Mouse (Mus musculus): ENCODE data around the gene Rab3il1. TPM values are rescaled to one million over a fixed set of nuclear protein-coding genes. Genes with fewer than 3 reads are reported as not detected.

The Rab3il1 gene
- total and polyA plus RNA-seq, 2 experiments from 2014 or later = 17.9 to 27.4 TPM

- H3K9me3 ChIP-seq (replicated peaks; ENCODE audit: control insufficient read depth, low read length) = no peaks in the 10 kb centered on the region
- H3K27ac ChIP-seq (ENCODE audit: low read depth) = no peak overlapping the region
- no peak for ATAC-seq (ENCODE audit: insufficient read depth, low read depth)
- H3K4me1 ChIP-seq (ENCODE audit: control insufficient read depth, insufficient read depth) = no peaks in the 10 kb centered on the region; the same call in 1 of the 2 replicates
- peaks cover 27% of the 10 kb centered on the region for H3K36me3 ChIP-seq (replicated peaks; ENCODE audit: control insufficient read depth, insufficient read depth, low read length)
- WGBS = 79% methylated on average over 5 of the region's 5 CpGs
- no peak overlapping the region for H3K9ac ChIP-seq (replicated peaks; ENCODE audit: low read depth, low read length)
- no peaks in the 10 kb centered on the region for H3K27me3 ChIP-seq (ENCODE audit: control insufficient read depth, insufficient read depth, low read length)
- H3K4me3 ChIP-seq (ENCODE audit: low read depth, low read length) = no peak overlapping the region
- DNase-seq (ENCODE audit: low spot score) = no peak
- H3K4me2 ChIP-seq (ENCODE audit: low read depth, low read length) = no peak overlapping the region
- TF ChIP-seq CTCF (IDR thresholded peaks at IDR 0.05; ENCODE audit: low read depth) = no peak
- no peak for TF ChIP-seq EP300 (IDR thresholded peaks at IDR 0.05; ENCODE audit: low read depth)
Measured at GRCm38 (mm10) chr19:10065465-10066188, 64.2 kb downstream of the Rab3il1 start.

DNA sequence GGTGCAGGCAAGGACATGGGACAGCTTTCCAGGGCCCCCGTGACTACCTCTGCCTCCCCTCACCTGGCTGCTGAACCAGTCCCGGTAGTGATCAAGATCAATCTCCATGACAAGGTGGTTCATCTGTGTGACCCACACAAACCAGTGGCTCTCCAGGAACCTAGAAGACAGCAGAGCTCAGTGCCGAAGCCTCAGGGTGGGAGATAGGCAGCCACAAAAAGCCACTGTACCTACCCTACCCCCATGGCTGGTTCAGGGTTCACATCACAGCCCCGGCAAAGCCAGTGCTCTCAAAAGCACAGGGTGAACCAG, 64.7 kb downstream of the Rab3il1 start:
- Histone ChIP-seq H3K36me3 (replicated peaks; ENCODE audit: control insufficient read depth, insufficient read depth, low read length) (peaks cover 29% of the 10 kb centered on the region), H3K4me3 (ENCODE audit: low read depth, low read length) (no peak overlapping the region), H3K4me2 (ENCODE audit: low read depth, low read length) (no peak overlapping the region), H3K9me3 (replicated peaks; ENCODE audit: control insufficient read depth, low read length) (no peaks in the 10 kb centered on the region), H3K27ac (ENCODE audit: low read depth) (no peak overlapping the region), H3K4me1 (ENCODE audit: control insufficient read depth, insufficient read depth) (no peaks in the 10 kb centered on the region; the same call in 1 of the 2 replicates), H3K27me3 (ENCODE audit: control insufficient read depth, insufficient read depth, low read length) (no peaks in the 10 kb centered on the region), H3K9ac (replicated peaks; ENCODE audit: low read depth, low read length) (no peak overlapping the region)
- 89% methylated on average over 4 of the region's 4 CpGs for WGBS
- DNase-seq (ENCODE audit: low spot score) (no peak), ATAC-seq (ENCODE audit: insufficient read depth, low read depth) (no peak)
- TF ChIP-seq CTCF (IDR thresholded peaks at IDR 0.05; ENCODE audit: low read depth) = no peak
- TF ChIP-seq EP300 (IDR thresholded peaks at IDR 0.05; ENCODE audit: low read depth) = no peak

GRCm38 (mm10) chr19:10066502-10066901, 65.0 kb downstream of the Rab3il1 start:
- ATAC-seq (ENCODE audit: insufficient read depth, low read depth) (no peak), DNase-seq (ENCODE audit: low spot score) (no peak)
- Histone ChIP-seq H3K4me1 (ENCODE audit: control insufficient read depth, insufficient read depth) (no peaks in the 10 kb centered on the region; the same call in 1 of the 2 replicates), H3K27ac (ENCODE audit: low read depth) (no peak overlapping the region), H3K9ac (replicated peaks; ENCODE audit: low read depth, low read length) (no peak overlapping the region), H3K36me3 (replicated peaks; ENCODE audit: control insufficient read depth, insufficient read depth, low read length) (peaks cover 29% of the 10 kb centered on the region), H3K9me3 (replicated peaks; ENCODE audit: control insufficient read depth, low read length) (no peaks in the 10 kb centered on the region), H3K4me3 (ENCODE audit: low read depth, low read length) (no peak overlapping the region), H3K27me3 (ENCODE audit: control insufficient read depth, insufficient read depth, low read length) (no peaks in the 10 kb centered on the region), H3K4me2 (ENCODE audit: low read depth, low read length) (no peak overlapping the region)
- WGBS = 90% methylated on average over 3 of the region's 3 CpGs
- TF ChIP-seq EP300 (IDR thresholded peaks at IDR 0.05; ENCODE audit: low read depth) (no peak), CTCF (IDR thresholded peaks at IDR 0.05; ENCODE audit: low read depth) (no peak)

- no peak for TF ChIP-seq EP300 (IDR thresholded peaks at IDR 0.05; ENCODE audit: low read depth)
- no peak for TF ChIP-seq CTCF (IDR thresholded peaks at IDR 0.05; ENCODE audit: low read depth)
- Histone ChIP-seq H3K4me2 (ENCODE audit: low read depth, low read length) (no peak overlapping the region), H3K27ac (ENCODE audit: low read depth) (no peak overlapping the region), H3K9me3 (replicated peaks; ENCODE audit: control insufficient read depth, low read length) (no peaks in the 10 kb centered on the region), H3K27me3 (ENCODE audit: control insufficient read depth, insufficient read depth, low read length) (no peaks in the 10 kb centered on the region), H3K4me1 (ENCODE audit: control insufficient read depth, insufficient read depth) (no peaks in the 10 kb centered on the region; the same call in 1 of the 2 replicates), H3K9ac (replicated peaks; ENCODE audit: low read depth, low read length) (no peak overlapping the region), H3K36me3 (replicated peaks; ENCODE audit: control insufficient read depth, insufficient read depth, low read length) (peaks cover 21% of the 10 kb centered on the region; the same call in 1 of the 2 replicates), H3K4me3 (ENCODE audit: low read depth, low read length) (no peak overlapping the region)
- 82% methylated on average over 7 of the region's 7 CpGs for WGBS
- ATAC-seq (ENCODE audit: insufficient read depth, low read depth) (no peak), DNase-seq (ENCODE audit: low spot score) (no peak)
Measured at GRCm38 (mm10) chr19:10067701-10068100, 66.2 kb downstream of the Rab3il1 start.

DNA sequence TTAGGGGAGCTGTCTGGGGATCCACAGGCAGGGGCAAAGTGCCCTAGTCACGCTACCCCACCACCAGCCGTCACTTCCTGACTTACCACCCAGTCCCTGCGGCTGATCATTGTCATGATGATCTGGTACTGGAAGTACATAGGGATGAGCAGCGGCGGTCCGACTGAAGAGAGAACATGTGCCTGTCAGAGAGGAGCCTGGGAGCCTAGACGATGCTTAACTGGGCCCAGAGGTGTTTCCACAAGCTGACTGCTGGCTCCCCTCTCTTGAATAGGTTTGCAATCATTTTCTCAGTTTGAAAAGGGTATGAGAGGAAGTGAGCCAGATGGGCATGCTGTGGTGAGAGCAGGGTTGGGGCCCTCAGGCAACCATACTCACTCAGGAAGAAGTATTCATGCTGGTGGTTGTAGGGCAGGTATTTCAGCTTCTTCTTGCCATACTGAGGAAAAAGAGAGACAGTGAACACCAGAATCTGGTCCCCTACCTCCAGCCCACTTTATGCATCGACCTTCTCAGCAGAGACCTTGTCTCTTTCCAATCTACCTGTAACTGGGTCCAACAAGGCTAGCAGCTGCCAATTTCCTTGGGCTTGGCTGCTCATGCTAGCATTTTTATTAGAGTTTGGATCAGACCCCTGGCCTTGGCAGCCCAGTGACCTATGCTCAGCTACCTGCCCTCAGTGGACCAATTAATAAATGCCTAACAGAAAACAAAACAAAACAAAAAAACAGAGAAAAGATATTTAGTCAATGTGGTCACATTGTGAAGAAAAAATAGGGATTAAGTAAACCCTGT, 68.9 kb downstream of the Rab3il1 start:
- no peaks in the 10 kb centered on the region for H3K4me1 ChIP-seq (ENCODE audit: control insufficient read depth, insufficient read depth)
- H3K27me3 ChIP-seq (ENCODE audit: control insufficient read depth, insufficient read depth, low read length) = no peaks in the 10 kb centered on the region
- no peak for DNase-seq (ENCODE audit: low spot score)
- H3K9ac ChIP-seq (replicated peaks; ENCODE audit: low read depth, low read length) = no peak overlapping the region
- 93% methylated on average over 8 of the region's 8 CpGs for WGBS
- H3K9me3 ChIP-seq (replicated peaks; ENCODE audit: control insufficient read depth, low read length) = no peaks in the 10 kb centered on the region
- H3K4me2 ChIP-seq (ENCODE audit: low read depth, low read length) = no peak overlapping the region
- H3K36me3 ChIP-seq (replicated peaks; ENCODE audit: control insufficient read depth, insufficient read depth, low read length) = peaks cover 32% of the 10 kb centered on the region
- no peak for ATAC-seq (ENCODE audit: insufficient read depth, low read depth)
- H3K4me3 ChIP-seq (ENCODE audit: low read depth, low read length) = no peak overlapping the region
- TF ChIP-seq EP300 (IDR thresholded peaks at IDR 0.05; ENCODE audit: low read depth) (no peak), CTCF (IDR thresholded peaks at IDR 0.05; ENCODE audit: low read depth) (no peak)
- no peak overlapping the region for H3K27ac ChIP-seq (ENCODE audit: low read depth)

Data from heart, postnatal 0 days (tissue).